Mouse (Mus musculus) activated CD4-positive, CD25-positive, alpha-beta regulatory T cell, adult 4 months (primary cell): ENCODE data around the gene Adgrf3. TPM values are rescaled to one million over a fixed set of nuclear protein-coding genes. Genes with fewer than 3 reads are reported as not detected.

ENCODE experiments used
- ATAC-seq: one replicate; pipeline ENCODE4 v1.8.0; 2017
- polyA plus RNA-seq, 2 experiments: library from polyadenylated mRNA; unstranded; fragments of 100-300 nt; shearing (Covaris generic); gene quantifications; one replicate each; pipeline ENCODE4 v1.2.1; 2017

Gene Adgrf3
- polyA plus RNA-seq, 2 experiments from 2014 or later = not detected

GRCm38 (mm10) chr5:30201521-30201920, 4.0 kb downstream of the Adgrf3 start:
- ATAC-seq = no peak

DNA sequence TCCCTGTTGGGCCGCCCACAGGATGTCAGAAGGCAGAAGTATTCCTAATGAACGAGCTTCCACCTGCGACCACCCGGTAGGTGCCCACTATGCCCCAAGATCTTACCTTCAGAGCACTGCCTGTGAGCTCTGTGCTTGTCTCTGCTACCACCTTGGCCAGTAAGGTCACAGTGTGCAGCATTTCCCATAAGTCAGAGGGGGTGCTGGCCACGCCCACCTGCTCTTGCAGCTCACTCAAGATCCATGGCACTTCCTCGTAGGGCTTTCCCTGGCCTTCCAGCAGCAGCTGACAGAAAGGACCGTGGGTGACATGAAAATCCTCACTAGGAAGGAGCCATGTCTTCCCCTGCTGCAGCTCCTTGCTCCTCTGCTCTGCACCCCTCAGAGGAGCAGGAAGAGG, 7.3 kb downstream of the Adgrf3 start:
- peak; percentile 28 for ATAC-seq

GRCm38 (mm10) chr5:30195340-30195739, 10.2 kb downstream of the Adgrf3 start:
- no peak for ATAC-seq

DNA sequence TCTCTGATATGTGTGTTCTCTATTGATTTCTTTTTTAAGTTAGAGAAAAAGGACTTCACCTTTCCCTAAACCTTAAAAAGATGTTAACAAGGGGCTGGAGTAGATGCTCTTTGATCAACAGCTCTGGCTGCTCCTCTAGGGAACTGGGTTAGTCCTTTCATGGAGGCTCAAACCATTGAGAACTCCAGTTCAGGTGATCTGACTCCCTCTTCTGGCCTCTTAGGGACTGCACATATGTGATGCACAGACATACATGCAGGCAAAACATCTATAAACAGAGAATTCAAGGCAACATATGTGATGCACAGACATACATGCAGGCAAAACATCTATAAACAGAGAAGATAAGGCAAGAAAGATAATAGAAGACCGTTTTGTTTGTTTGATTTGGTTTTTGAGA, 13.1 kb downstream of the Adgrf3 start:
- ATAC-seq = no peak

DNA sequence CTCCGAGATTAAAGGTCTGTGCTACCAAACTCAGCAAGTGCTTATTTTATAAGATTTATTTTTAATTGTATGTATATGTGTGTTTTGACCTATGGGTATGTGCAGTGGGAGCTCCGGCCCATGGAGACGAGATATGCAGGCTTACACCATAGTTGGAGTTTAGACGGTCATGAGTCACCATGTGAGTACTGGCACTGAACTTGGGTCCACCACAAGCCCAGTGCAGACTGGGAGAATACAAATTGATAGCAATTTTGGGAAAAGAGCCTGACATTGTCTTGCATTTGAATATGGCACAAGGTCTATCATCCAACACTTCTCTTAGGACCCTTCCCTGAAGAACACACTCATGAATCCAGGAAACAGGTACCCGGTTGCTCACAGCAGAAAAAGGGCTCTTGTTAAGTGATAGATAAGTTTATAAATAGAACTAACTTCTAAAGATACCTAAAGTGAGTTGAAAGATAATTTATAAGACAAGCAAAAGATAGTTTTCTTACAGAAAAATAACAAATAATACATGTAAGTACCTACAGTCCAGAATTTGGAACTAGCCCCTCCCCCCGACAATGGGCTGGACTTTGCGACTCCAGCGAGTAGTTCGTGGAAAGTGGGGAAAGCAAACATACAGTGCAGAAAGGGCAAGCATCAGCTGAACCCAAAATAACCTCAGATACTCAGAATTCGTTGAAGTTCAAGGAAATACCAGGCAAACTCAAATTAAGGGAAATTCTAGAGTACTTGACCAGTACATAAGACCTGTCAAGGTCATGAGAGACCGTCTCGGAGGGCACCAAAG, 17.6 kb downstream of the Adgrf3 start:
- ATAC-seq = no peak

DNA sequence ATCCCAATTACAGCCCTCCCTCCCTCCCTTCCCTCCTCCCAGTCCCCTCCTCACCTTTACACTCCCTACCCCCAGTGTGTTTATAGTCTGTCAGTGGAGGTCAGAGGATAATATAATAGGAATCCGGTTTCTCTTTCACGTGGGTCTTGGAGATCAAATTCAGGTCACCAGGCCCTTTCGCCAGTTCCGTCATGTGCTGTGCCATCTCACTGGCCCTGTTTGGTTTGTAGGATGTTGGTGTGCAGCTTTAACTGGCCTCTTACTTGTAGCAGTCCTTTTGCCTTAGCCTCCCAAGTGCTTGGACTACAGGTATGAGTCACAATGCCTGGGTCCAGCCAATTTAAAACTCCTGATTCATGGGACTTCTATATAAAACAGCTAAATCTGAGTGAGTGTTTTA, 29.7 kb downstream of the Adgrf3 start:
- ATAC-seq = no peak

DNA sequence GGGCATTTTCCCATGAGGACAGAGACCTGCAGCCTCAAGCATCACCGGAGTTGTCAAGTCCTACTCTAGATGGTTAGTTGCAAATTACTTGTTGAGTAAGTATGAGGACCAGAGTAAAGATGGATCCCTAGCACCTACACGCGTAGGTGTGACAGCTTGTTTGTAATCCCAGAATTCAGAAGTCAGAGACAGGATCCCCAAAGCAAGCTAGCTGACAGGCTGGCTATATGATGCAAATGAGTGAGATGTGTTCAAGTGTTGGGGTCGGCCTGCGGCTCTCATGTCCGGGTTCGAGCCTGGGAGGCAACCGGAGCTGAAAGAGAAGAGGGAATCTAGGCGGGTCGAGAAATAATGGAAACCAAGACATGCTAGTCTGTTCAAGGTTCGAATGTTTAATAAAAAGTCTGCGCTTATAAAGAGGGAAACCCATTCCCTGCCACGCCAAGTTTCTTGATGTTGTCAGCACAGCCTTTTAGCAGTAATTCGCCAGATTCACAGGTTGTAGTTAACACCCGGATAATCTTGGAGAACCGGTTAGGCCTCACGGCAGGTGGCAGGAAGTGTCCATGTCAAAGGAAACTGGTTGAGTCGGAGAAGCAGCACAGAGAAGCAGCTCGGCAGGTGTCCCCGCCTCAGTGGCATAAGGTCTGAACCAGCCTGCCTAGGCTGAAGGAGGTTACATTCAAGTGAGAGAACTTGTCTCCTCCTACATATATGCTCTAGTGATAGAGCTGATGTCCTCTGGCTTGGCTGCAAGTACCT, 32.4 kb downstream of the Adgrf3 start:
- ATAC-seq = no peak

DNA sequence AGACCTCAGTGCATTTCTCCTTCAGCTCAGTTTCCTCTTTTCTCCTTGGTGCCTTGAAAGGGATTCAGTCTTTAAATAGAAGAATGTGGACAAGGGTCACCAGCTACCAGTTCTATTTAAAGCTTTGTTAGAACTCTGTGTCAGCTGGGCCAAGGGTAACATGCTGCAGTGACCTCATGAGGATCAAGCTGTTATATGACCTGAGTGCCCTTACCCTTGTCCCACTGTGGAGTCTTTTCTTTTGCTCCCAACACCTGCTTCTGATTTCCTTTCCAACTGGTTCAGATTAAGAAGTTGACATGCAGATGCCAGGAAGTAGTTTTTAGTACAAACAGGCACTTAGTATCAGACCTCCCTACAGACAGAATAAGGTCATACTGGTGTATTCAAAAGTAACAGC, 33.4 kb downstream of the Adgrf3 start:
- ATAC-seq = no peak

DNA sequence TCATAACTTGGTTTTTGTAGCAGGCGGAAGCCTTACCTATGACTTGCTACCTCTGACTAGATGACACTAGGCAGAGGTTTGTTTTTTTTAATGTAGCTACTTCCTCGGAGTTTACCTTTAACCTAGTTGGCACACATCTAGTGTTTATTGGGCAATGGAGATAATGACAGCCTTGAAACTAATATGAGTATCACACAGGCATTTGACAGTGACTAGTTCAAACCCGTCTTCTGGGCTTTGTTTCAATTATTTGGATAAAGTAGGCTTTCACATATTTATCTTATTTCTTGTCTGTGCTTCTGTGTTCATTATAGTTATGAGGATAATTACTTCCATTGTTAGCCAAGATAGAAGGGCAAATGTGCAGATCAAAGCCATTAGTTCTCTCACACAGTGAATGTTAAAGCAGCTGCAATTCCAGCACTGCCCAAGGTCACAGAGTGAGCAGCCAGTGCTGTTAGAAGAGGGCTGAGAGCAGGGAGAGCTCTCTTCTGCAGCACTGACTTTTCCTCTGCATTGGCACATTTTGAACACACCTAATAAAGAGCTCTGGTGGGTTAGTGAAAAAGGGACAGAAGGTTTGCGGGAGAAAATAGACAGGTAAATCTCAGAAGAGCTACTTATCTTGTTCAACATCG, 35.1 kb downstream of the Adgrf3 start:
- ATAC-seq = no peak

DNA sequence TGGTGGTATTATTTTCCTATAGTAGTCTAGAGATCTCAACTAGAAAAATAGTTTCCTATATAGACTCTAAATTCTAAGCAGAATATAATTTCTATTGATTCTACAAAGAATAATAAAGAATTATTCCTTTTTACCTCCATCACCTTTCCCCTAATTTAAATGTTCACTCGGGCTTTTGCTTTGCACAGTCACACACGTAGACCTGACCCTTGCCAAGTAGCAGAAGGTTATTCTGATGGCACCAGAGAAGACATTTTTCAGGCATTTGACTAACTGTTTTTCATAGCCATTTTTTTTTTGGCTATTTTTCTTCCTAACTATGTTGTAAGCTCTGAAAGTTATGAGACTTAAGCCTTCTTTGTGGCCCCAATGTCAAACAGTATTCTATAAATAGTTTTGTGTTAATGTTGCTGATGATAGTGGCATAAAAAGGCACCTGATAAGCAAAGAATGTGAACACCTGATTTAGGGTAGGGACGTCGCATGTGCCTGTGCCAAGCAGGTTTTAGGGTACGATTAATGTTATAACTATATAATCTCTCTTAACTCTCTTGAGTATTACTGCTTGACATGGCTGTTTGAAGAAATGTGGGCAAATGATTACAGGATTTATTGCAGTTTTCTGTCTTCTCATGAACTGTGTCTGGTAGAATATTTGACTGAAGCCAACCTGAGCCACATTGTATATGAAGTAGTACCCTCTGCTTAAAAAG, 40.1 kb downstream of the Adgrf3 start:
- no peak for ATAC-seq

GRCm38 (mm10) chr5:30162339-30162738, 43.2 kb downstream of the Adgrf3 start:
- no peak for ATAC-seq

GRCm38 (mm10) chr5:30161836-30162235, 43.7 kb downstream of the Adgrf3 start:
- no peak for ATAC-seq

DNA sequence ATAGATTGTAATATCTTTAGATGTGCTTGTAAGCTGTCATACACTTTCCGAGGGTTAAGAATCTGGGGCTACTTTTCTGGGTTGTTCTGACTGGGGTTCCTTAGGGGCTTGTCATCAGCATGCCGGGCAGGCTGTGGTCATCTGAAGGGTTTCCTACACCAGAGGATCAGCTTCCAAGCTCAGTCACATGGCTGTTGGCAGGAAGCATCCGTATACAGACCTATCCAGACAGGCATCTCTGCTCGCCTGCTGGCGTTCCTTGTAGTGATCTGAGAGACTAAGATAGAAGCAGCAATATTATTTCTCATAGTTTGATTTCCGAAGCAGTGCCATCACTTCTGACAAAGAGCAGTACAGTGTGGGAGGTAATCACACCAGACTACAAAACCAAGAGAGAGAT, 45.9 kb downstream of the Adgrf3 start:
- ATAC-seq = no peak

DNA sequence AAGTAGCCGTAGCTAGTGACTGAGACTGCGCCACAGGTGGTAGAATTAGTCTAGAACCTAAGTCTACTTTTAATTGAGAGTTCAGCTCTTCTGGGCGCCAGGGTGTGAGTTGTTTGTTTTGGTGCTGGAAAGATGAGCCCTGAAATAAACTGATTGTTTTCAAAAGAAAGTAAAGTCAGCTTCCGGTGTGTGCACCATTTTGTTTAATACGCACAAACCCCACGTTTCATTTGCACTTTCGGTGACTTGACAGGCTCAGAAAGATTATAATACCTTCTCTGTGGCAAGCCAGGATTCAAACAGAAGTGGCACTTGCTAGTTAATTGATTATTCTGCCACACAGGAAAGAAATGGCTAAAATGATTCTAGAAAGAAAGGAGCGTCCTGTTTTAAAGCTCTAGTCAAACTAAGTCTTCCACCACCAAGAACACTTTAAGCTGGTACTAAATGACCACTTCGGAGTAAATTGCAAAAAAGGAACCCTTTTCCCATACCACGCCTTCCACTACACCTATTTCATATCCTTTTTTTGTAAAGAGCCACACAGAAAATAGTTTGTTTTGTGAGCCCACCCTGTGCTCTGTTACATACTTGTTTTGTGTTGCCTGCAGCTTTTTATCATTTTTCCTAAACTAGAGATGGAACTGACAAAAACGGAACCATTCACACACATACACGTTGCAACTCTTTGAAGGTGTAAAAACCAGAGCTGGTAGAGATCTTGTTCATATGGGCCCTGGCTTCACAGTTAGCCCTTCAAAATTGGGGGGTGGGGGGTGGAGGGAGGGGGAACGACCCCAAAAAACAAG, 49.5 kb downstream of the Adgrf3 start:
- peak; percentile 22 for ATAC-seq

GRCm38 (mm10) chr5:30155395-30155792, 50.1 kb downstream of the Adgrf3 start:
- peak; percentile 21 for ATAC-seq

GRCm38 (mm10) chr5:30154474-30155394, 50.8 kb downstream of the Adgrf3 start, which contains the start of the genes Hadha and Hadhb:
TSS of gene Hadha (minus strand) at chr5:30155162.
TSS of gene Hadhb (plus strand) at chr5:30155248.
- peak; percentile 78 for ATAC-seq

- ATAC-seq = no peak
Measured at GRCm38 (mm10) chr5:30154013-30154412, 51.5 kb downstream of the Adgrf3 start.

DNA sequence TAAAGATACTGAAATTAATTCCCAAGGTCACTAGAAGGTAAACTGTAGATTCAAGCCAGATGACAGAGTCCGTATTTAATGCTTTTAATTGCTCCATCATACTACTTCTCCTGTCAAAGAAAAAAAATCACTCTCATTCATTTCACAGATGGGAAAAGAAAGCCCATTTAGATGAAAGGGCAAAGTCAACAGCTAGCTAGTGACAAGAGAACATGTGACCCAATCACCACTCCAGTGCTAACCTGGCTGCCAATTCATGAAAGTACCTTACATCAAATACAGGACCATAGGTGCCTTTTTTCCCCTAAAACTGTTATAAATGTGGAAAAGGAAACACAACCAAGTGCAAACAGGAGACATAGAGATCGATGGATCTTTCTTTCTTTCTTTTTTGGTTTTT, 52.3 kb downstream of the Adgrf3 start:
- no peak for ATAC-seq

- no peak for ATAC-seq
Measured at GRCm38 (mm10) chr5:30152413-30152812, 53.1 kb downstream of the Adgrf3 start.

DNA sequence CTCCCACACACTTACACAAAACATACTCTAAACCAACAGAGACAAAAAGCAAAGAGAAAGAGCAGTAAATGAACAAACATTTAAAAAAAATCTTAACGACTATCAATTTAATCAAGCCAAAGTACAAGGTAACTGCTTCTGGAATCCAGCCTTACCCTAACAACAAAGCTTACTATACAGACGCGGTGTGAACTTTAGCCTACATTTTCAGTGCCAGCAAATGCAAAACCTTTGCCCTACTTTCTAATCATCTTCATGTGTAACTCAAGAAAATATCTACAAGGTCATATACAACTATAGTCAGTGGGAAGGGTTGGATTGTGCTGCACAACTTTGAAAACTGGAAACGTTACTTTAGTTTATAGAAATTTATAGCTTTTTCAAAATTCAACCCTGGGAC, 53.5 kb downstream of the Adgrf3 start:
- ATAC-seq = no peak
